Mouse (Mus musculus) stomach, embryonic 14.5 days (tissue): ENCODE results near the gene Slpi. TPM values are rescaled to one million over a fixed set of nuclear protein-coding genes. Genes with fewer than 3 reads are reported as not detected.
A peak's percentile ranks its signal among the peaks of the same experiment; 100 is the strongest.

ENCODE experiments used
- ATAC-seq: fragments of 200-750 bp; cut with Nextera tagmentation; 2 replicates; pipeline ENCODE4 v1.8.0; 2017; ENCODE audit warnings: low read depth, moderate TSS enrichment; ENCODE audit not compliant: insufficient number of reproducible peaks, insufficient read depth, low FRiP score
- H3K27ac ChIP-seq: fragments of 300-500 bp; sonication (generic); 2 replicates; pipeline ENCODE4 v1.5.1; 2014; ENCODE audit warnings: mild to moderate bottlenecking, low read length, moderate library complexity, mixed read lengths
- H3K27me3 ChIP-seq: fragments of 300-500 bp; sonication (generic); 2 replicates; pipeline ENCODE4 v1.6.1; 2014; ENCODE audit warnings: low read length, control low read depth, mixed read lengths; ENCODE audit not compliant: control insufficient read depth, insufficient read depth
- H3K36me3 ChIP-seq: fragments of 300-500 bp; sonication (generic); 2 replicates; pipeline ENCODE4 v1.6.1; 2014; ENCODE audit warnings: mild to moderate bottlenecking, control low read depth, low read length, moderate library complexity, mixed read lengths; ENCODE audit not compliant: control insufficient read depth, insufficient read depth
- H3K4me1 ChIP-seq: fragments of 300-500 bp; sonication (generic); 2 replicates; pipeline ENCODE4 v1.6.1; 2014; ENCODE audit warnings: low read length, control low read depth, mixed read lengths; ENCODE audit not compliant: control insufficient read depth, insufficient read depth
- H3K4me2 ChIP-seq: fragments of 300-500 bp; sonication (generic); replicated peaks from 2 replicates; pipeline ENCODE4 v1.6.1; 2014; ENCODE audit warnings: low read depth, low read length, control low read depth
- H3K4me3 ChIP-seq: fragments of 300-500 bp; sonication (generic); 2 replicates; pipeline ENCODE4 v1.5.1; 2014; ENCODE audit warnings: low read depth, low read length, control low read depth
- H3K9ac ChIP-seq: fragments of 300-500 bp; sonication (generic); replicated peaks from 2 replicates; pipeline ENCODE4 v1.6.1; 2014; ENCODE audit warnings: low read depth, mild to moderate bottlenecking, control low read depth, low read length, moderate library complexity, mixed read lengths
- H3K9me3 ChIP-seq: fragments of 300-500 bp; sonication (generic); 2 replicates; pipeline ENCODE4 v1.6.1; 2016; ENCODE audit warnings: low read depth, low read length, control low read depth; ENCODE audit not compliant: control insufficient read depth
- WGBS: fragments of 180-500 bp; shearing (Covaris S2); extraction: QIAGEN DNeasy Blood & Tissue Kit; methylation state at CpG from one replicate; pipeline ENCODE4 v1.1.7; 2014; 5-methylcytosine and 5-hydroxymethylcytosine counted together
- polyA plus RNA-seq: library from polyadenylated mRNA; unstranded; fragments of >200 nt; fragmentation: Nextera tagmentation; extraction: Ambion mirVana; gene quantifications from 2 replicates; pipeline ENCODE4 v1.2.1, GENCODE M21; 2014

Slpi gene
- polyA plus RNA-seq, 1 experiment from 2014 or later = 0.58 TPM

DNA sequence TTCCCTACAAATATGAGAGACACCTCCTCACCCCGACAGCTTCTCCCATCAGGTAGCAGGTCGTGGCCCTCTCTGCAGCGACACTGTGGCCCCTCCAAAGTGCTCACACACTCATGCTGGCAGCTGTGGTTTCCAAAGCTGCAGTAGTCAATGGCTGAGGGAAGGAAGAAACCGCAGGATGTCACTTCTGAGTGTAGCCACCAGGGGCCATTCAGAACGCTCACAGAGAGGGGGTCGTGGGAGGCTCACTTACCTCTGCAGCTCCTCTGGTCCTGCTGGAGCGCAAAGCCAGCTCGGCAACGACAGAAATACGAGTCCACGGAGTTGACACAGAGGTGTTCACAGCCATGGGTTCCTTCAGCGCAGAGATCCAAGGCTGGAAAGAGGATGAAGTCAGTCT lies 8.0 kb upstream of the Slpi start:
- ATAC-seq = no peak
- Histone ChIP-seq H3K4me3 (no peak overlapping the region), H3K27ac (no peak overlapping the region), H3K4me1 (peaks cover 13% of the 10 kb centered on the region; the same call in 1 of the 2 replicates), H3K27me3 (peaks cover 19% of the 10 kb centered on the region; the same call in 1 of the 2 replicates), H3K36me3 (no peaks in the 10 kb centered on the region), H3K9me3 (no peaks in the 10 kb centered on the region), H3K9ac (no peak overlapping the region), H3K4me2 (no peak overlapping the region)
- WGBS = 67% methylated on average over 12 of the region's 12 CpGs

DNA sequence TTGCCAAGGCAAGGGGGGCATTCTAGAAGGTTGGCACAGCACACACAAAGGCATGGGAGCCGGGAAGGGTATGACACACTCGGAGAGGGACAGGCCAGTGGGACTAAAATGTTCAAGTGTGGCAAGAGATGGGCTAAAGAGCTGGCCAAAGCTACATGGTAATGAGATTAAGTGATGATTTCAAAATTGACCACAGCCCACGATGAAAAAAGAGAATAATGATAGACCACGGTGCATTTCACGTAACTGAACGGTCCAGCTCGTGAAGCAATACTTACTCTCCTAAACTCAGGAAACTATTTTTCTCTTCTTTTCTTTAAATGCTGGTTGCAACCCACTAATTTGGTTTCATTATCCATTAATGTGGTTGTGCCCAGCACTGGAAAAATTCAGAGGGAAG lies 7.2 kb upstream of the Slpi start:
- Histone ChIP-seq H3K4me1 (0 out of 2 replicates have a peak, but pooled peaks cover 7% of the 10 kb centered on the region), H3K4me2 (no peak overlapping the region), H3K9ac (no peak overlapping the region), H3K27ac (no peak overlapping the region), H3K9me3 (no peaks in the 10 kb centered on the region), H3K36me3 (no peaks in the 10 kb centered on the region), H3K27me3 (peaks cover 19% of the 10 kb centered on the region; the same call in 1 of the 2 replicates), H3K4me3 (no peak overlapping the region)
- ATAC-seq = no peak
- 96% methylated on average over 7 of the region's 7 CpGs for WGBS

DNA sequence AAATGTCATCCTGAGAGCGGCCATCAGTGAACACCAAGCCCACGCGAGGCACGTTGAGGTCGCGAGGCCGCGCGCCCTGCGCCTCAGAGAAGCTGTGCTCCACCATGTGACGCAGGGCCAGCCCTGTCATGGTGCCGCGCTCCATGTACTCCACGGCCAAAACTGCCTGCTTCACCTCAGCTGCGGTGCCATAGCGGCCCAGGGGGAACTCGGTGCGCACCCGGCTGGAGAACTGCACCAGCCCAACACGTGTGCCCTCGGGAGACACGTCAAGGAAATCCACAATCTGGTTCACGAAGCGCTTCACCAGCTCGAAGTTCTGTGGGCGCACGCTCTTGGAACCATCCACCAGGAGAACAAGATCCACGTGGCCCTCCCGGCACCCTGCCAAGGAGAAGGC lies 4.2 kb upstream of the Slpi start:
- no peak overlapping the region for H3K4me3 ChIP-seq
- H3K4me1 ChIP-seq = 0 out of 2 replicates have a peak, but pooled peaks cover 8% of the 10 kb centered on the region
- no peak for ATAC-seq
- no peaks in the 10 kb centered on the region for H3K36me3 ChIP-seq
- no peak overlapping the region for H3K9ac ChIP-seq
- H3K9me3 ChIP-seq = no peaks in the 10 kb centered on the region
- H3K4me2 ChIP-seq = no peak overlapping the region
- H3K27me3 ChIP-seq = no peaks in the 10 kb centered on the region
- H3K27ac ChIP-seq = no peak overlapping the region
- 74% methylated on average over 29 of the region's 29 CpGs for WGBS

DNA sequence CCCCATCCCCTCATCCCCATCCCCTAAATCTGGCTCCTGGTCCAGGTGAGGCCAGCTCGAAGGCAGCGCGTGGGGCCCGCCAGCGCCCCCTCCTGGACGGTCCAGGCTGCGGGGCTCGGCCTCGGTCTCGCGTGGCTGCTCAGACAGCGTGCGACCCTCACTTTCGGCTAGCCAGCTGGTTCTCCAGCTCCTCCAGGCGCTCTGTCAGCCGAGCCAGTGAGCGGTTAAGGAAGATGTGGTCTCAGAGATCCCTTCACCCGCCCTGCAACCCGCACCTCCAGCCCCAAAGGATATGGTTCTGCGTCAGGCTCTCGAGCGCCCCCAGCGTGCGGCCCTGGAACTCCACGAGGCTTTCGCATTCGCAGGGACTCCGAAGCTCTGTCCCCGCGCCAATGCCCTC lies 604 bp upstream of the Slpi start:
- 1% methylated on average over 30 of the region's 30 CpGs for WGBS
- Histone ChIP-seq H3K27me3 (no peaks in the 10 kb centered on the region), H3K4me1 (peaks cover 14% of the 10 kb centered on the region; the same call in 1 of the 2 replicates), H3K4me3 (peak overlapping the region; percentile 39), H3K27ac (no peak overlapping the region), H3K9ac (0 out of 2 replicates have a peak overlapping the region, but pooled peaks have one; percentile 15), H3K36me3 (no peaks in the 10 kb centered on the region), H3K4me2 (peak overlapping the region; percentile 66), H3K9me3 (no peaks in the 10 kb centered on the region)
- no peak; the same call in 1 of the 2 replicates for ATAC-seq

DNA sequence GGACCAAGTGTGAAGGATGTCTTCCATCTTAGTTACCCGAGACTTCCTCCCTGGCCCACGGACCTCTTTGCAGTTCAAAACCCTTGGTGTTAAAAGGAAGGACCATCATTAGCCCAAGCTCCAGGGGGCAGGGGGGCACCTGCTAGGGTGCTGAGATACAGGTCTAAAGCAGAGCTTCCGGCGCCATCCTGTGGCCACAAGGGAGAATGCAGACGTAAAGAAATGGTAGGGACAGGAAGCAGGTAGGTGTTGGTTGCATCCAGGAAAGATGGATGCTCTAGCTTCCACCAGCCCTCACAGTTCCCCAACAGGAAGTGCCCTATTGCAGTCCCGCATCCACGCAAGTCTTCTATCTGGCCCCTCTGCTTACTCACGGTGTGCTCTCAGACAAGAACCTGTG lies 1.9 kb downstream of the Slpi start:
- H3K4me2 ChIP-seq = no peak overlapping the region
- H3K4me3 ChIP-seq = no peak overlapping the region
- 11% methylated on average over 8 of the region's 8 CpGs for WGBS
- no peaks in the 10 kb centered on the region for H3K27me3 ChIP-seq
- H3K9me3 ChIP-seq = no peaks in the 10 kb centered on the region
- H3K36me3 ChIP-seq = no peaks in the 10 kb centered on the region
- no peak for ATAC-seq
- no peak overlapping the region for H3K9ac ChIP-seq
- H3K4me1 ChIP-seq = peaks cover 14% of the 10 kb centered on the region; the same call in 1 of the 2 replicates
- H3K27ac ChIP-seq = no peak overlapping the region

DNA sequence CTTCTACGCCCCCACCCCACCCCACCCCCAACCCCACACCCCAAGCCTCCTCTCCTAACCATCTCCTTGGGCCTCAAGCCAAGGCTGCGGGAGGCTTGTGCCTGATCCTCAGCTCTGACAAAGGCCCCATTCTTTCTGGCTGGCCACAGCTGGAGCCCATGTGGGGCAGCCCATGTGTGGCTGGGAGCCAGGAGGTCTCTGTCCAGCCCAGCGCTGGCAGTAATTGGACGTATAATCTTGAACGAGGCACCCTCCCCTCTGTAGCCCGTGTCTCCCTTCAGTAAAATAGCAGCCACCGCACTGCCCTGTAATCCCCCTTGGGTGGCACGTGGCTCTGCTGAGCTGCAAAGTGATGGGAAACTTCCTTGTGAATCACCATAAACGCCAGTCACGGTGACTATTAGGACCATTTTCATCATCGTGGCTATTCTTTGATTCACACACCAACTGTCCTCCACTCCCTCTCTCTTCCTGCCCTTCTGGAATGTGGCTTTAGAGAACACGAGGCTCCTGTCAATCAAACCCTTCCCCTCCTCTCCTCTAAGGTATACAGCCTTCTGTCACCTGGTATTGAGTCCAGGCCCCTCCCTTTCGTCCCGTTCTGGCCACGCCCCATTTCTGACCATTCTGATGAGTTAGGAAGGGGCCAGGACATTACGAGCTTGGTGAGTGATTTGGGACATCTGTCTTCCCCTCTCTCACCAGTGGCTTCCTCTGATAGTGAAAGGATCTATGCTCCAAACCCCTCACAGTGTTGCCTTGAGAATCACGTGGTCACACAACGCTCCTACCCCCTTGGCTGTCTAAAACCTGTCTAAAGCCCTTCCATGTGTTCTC lies 2.8 kb downstream of the Slpi start:
- Histone ChIP-seq H3K9ac (no peak overlapping the region), H3K4me3 (no peak overlapping the region), H3K27me3 (no peaks in the 10 kb centered on the region), H3K9me3 (no peaks in the 10 kb centered on the region), H3K36me3 (no peaks in the 10 kb centered on the region), H3K27ac (no peak overlapping the region), H3K4me2 (peak overlapping the region; percentile 16; the same call in 1 of the 2 replicates), H3K4me1 (peaks cover 14% of the 10 kb centered on the region; the same call in 1 of the 2 replicates)
- peak; percentile 66; the same call in 1 of the 2 replicates for ATAC-seq
- 17% methylated on average over 18 of the region's 18 CpGs for WGBS

DNA sequence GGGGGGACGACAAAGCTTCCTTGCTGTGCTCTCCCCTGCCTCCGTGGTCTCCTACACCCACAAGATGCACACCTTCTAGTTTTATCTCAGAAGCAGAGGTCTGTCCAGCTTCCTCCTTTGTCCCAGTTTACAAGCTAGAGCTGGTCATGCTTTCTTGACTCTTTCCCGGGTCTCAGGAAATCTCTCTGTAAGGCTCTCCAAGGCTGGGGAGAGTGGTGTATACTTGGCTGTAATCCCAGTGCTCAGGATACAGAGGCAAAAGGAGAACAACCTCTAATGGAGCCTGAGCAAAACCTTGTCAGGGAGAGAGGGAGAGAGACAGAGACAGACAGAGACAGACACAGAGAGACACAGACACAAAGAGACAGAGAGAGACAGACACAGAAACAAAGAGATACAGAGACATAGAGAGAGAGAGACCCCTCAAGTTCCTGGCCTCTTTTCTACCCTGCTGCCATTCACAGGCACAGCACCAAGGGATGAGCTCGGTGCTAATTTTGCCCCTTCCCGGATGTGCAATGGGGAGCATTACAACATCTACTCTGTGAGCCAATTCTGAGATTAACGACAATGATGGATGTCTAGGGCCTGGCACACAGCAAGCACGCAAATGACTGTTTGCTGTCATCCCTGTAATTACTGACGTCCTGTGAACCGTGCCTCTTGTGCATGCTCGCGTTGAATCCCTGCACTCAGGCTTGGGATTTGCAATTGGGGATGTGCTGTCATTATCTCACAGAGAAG lies 5.1 kb downstream of the Slpi start:
- ATAC-seq = no peak
- no peaks in the 10 kb centered on the region for H3K36me3 ChIP-seq
- peaks cover 6% of the 10 kb centered on the region; the same call in 1 of the 2 replicates for H3K4me1 ChIP-seq
- H3K9me3 ChIP-seq = no peaks in the 10 kb centered on the region
- H3K27me3 ChIP-seq = no peaks in the 10 kb centered on the region
- 47% methylated on average over 11 of the region's 11 CpGs for WGBS
- H3K4me2 ChIP-seq = no peak overlapping the region
- H3K27ac ChIP-seq = no peak overlapping the region
- H3K4me3 ChIP-seq = no peak overlapping the region
- H3K9ac ChIP-seq = no peak overlapping the region

DNA sequence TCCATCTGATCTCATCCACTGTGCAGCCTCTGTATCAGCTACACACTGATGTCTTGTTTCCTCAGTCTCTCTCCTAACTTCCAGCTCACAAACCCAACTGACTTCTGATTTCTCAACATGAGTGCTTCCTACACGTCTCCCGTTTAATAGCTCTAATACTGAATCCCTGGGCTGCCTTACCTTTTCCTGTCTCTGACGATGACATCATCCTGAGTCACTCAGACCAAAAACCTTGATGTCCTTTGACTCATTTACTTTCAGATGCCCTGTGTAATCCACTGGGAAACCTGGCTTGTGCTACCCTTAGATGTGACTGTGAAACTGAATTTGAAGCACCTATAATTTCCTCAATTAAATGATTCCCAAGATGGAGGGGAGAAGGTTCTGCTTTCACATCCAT lies 5.9 kb downstream of the Slpi start:
- H3K4me3 ChIP-seq = no peak overlapping the region
- no peaks in the 10 kb centered on the region for H3K9me3 ChIP-seq
- no peak overlapping the region for H3K27ac ChIP-seq
- H3K4me2 ChIP-seq = no peak overlapping the region
- H3K36me3 ChIP-seq = no peaks in the 10 kb centered on the region
- H3K4me1 ChIP-seq = peaks cover 6% of the 10 kb centered on the region; the same call in 1 of the 2 replicates
- no peaks in the 10 kb centered on the region for H3K27me3 ChIP-seq
- ATAC-seq = no peak
- H3K9ac ChIP-seq = no peak overlapping the region
- 78% methylated on average over 3 of the region's 3 CpGs for WGBS
